Mouse (Mus musculus) lung, embryonic 14.5 days (tissue): ENCODE data around the gene Lrrc9. TPM values are rescaled to one million over a fixed set of nuclear protein-coding genes. Genes with fewer than 3 reads are reported as not detected.

ENCODE experiments used
- ATAC-seq: fragments of 200-750 bp; cut with Nextera tagmentation; 2 replicates; pipeline ENCODE4 v1.8.0; 2017; ENCODE audit warnings: mild to moderate bottlenecking, moderate TSS enrichment, moderate library complexity; ENCODE audit not compliant: insufficient read depth
- DNase-seq: peaks from one replicate; pipeline ENCODE4 v3.0.0-alpha.2; 2015
- H3K27ac ChIP-seq: fragments of 300-500 bp; sonication (generic); 2 replicates; pipeline ENCODE4 v1.5.1; 2014; ENCODE audit warnings: low read depth, mild to moderate bottlenecking, moderate library complexity
- H3K27me3 ChIP-seq: fragments of 300-500 bp; sonication (generic); 2 replicates; pipeline ENCODE4 v1.6.1; 2014; ENCODE audit warnings: low read length, control low read depth; ENCODE audit not compliant: insufficient read depth
- H3K36me3 ChIP-seq: fragments of 300-500 bp; sonication (generic); 2 replicates; pipeline ENCODE4 v1.6.1; 2014; ENCODE audit warnings: control low read depth; ENCODE audit not compliant: insufficient read depth
- H3K4me1 ChIP-seq: fragments of 300-500 bp; sonication (generic); 2 replicates; pipeline ENCODE4 v1.6.1; 2014; ENCODE audit warnings: antibody characterized with exemption, control low read depth; ENCODE audit not compliant: insufficient read depth
- H3K4me2 ChIP-seq: fragments of 300-500 bp; sonication (generic); 2 replicates; pipeline ENCODE4 v1.6.1; 2014; ENCODE audit warnings: mild to moderate bottlenecking
- H3K4me3 ChIP-seq: fragments of 300-500 bp; sonication (generic); 2 replicates; pipeline ENCODE4 v1.5.1; 2014; ENCODE audit warnings: low read depth, low read length
- H3K9ac ChIP-seq: fragments of 300-500 bp; sonication (generic); 2 replicates; pipeline ENCODE4 v1.6.1; 2014
- H3K9me3 ChIP-seq: fragments of 300-500 bp; sonication (generic); 2 replicates; pipeline ENCODE4 v1.6.1; 2016; ENCODE audit warnings: low read depth, low read length, control low read depth
- CTCF ChIP-seq: IDR thresholded peaks from 2 replicates; pipeline ENCODE4 v1.5.1; 2016; ENCODE audit warnings: antibody characterized with exemption, low read depth
- WGBS: fragments of 180-500 bp; shearing (Covaris S2); extraction: QIAGEN DNeasy Blood & Tissue Kit; methylation state at CpG from one replicate; pipeline ENCODE4 v1.1.7; 2014; 5-methylcytosine and 5-hydroxymethylcytosine counted together
- polyA plus RNA-seq: library from polyadenylated mRNA; unstranded; fragments of >200 nt; fragmentation: Nextera tagmentation; extraction: Ambion mirVana; gene quantifications from 2 replicates; pipeline ENCODE4 v1.2.1, GENCODE M21; 2014

Lrrc9 gene
- polyA plus RNA-seq, 1 experiment from 2014 or later: 0.29 TPM

DNA sequence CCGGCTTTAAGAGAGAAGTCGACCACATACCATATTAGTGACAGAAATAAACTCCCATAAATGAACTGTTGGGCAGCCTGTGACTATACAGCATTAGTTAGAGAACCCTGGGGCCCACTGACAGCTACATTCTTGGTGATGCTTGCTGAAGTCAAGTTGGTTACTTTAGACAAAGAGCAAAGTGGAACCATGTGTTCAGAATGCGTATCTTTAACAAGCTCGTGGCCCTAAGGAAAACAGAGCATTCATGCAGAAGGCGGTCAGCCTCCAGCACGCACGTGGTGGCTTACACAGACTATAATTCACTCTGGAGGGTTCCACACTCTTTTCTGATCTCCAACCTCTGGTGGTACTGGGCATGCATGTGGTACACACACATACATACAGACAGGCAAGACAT is 67.9 kb downstream of the Lrrc9 start:
- ATAC-seq (no peak), DNase-seq (no peak)
- Histone ChIP-seq H3K4me1 (no peaks in the 10 kb centered on the region), H3K36me3 (no peaks in the 10 kb centered on the region), H3K27me3 (no peaks in the 10 kb centered on the region), H3K27ac (no peak overlapping the region), H3K9ac (no peak overlapping the region), H3K4me3 (no peak overlapping the region), H3K9me3 (no peaks in the 10 kb centered on the region), H3K4me2 (no peak overlapping the region)
- no peak for TF ChIP-seq CTCF
- 78% methylated on average over 7 of the region's 7 CpGs for WGBS

DNA sequence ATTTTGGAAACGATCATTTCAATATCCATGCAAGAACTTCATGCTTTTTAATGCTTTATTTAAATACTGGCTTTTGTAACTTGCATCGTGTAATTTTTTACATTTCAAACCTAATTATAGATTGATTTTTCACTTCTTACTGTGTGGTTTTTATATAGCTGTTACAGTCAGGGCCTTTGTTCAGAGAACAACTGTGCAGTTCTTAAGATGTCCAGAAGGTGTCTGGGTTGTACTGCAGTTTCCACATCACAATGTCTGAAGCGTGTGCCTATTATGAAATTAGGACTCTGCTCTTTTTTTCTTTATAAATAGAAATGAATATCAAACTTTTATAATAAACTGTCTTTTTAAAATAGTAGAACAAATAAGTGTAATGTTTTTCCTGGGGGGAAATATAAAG is 73.8 kb downstream of the Lrrc9 start:
- Histone ChIP-seq H3K4me2 (no peak overlapping the region), H3K27me3 (no peaks in the 10 kb centered on the region), H3K4me1 (no peaks in the 10 kb centered on the region), H3K36me3 (no peaks in the 10 kb centered on the region), H3K9ac (no peak overlapping the region), H3K27ac (no peak overlapping the region), H3K4me3 (no peak overlapping the region), H3K9me3 (no peaks in the 10 kb centered on the region)
- ATAC-seq: no peak
- DNase-seq: peak; percentile 73
- TF ChIP-seq CTCF: peak; percentile 66
- 59% methylated on average over 3 of the region's 3 CpGs for WGBS

DNA sequence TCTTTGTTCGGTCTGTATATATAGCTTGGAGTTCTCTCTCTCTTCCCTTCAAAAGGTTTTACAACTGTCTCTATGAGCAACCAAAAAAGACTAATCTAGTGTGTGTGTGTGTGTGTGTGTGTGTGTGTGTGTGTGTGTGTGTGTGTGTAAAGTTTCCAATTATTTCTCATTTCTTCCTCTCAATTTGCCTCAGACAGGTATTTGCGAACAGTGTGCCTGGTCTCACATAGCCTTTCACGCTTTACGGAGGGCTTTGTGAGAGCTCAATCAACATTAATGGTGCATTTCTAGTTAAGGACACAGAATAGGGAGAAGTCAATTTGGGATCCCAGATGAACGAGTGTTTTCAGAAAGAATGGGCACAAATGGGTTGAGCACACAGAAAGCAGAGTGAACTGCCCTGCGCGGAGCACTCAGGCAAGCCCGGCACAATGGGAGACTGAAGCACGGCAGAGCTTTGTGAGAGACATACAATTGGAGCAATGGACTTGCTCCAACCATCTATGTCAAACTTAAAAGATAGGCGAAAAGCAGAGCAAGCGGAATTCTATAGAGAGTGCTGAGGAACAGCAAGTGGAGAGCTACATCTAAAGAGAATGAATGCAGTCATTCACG is 76.6 kb downstream of the Lrrc9 start:
- no peak for TF ChIP-seq CTCF
- DNase-seq (no peak), ATAC-seq (no peak)
- Histone ChIP-seq H3K27me3 (no peaks in the 10 kb centered on the region), H3K9me3 (no peaks in the 10 kb centered on the region), H3K4me1 (no peaks in the 10 kb centered on the region), H3K4me2 (no peak overlapping the region), H3K9ac (no peak overlapping the region), H3K27ac (no peak overlapping the region), H3K36me3 (no peaks in the 10 kb centered on the region), H3K4me3 (no peak overlapping the region)
- WGBS: 82% methylated on average over 12 of the region's 12 CpGs

DNA sequence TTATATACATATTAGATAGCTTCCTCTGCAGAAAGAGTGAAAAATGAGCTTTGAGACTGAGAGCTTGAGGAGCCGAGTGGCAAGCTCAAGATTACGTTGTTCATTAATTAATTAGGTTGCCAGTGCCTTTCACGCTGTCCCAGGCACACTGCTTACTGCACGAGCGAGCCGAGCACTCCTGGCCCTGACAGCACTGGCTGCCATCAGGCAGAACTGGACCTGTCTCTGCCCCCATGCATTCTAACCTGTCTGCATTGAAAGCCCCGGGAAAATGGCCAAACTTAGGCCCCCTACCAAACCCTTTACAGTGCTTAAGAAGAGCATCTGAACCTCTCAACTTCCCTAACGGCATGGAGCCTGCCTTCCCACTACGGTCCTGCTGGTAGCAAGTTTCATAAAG is 77.7 kb downstream of the Lrrc9 start:
- DNase-seq (no peak), ATAC-seq (no peak)
- 51% methylated on average over 9 of the region's 9 CpGs for WGBS
- Histone ChIP-seq H3K27ac (no peak overlapping the region), H3K4me2 (no peak overlapping the region), H3K9ac (no peak overlapping the region), H3K9me3 (no peaks in the 10 kb centered on the region), H3K4me3 (no peak overlapping the region), H3K27me3 (no peaks in the 10 kb centered on the region), H3K36me3 (no peaks in the 10 kb centered on the region), H3K4me1 (no peaks in the 10 kb centered on the region)
- no peak for TF ChIP-seq CTCF

DNA sequence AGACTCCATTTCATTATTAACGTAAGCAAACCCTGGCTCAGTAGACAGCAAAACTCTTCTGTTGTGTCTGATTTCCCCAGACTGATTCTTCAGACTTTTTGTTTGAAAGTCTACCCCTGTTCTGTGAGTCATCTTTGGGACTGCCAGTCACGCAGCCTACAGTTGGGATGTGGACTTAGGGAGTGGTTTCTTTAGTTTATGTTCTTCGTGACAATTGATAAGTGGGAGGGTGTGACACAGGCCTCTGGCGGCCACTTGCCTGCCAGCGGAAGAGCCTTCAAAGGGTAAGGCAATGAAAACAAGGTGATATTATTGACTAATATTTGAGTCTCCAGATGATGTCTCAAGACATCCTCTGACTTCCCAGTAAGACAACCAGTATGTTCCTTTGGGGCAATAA is 78.2 kb downstream of the Lrrc9 start:
- ATAC-seq: no peak
- H3K9me3 ChIP-seq: no peaks in the 10 kb centered on the region
- no peaks in the 10 kb centered on the region for H3K36me3 ChIP-seq
- no peak overlapping the region for H3K9ac ChIP-seq
- no peak for TF ChIP-seq CTCF
- H3K4me2 ChIP-seq: no peak overlapping the region
- DNase-seq: no peak
- no peaks in the 10 kb centered on the region for H3K27me3 ChIP-seq
- WGBS: 48% methylated on average over 5 of the region's 5 CpGs
- H3K4me1 ChIP-seq: no peaks in the 10 kb centered on the region
- H3K27ac ChIP-seq: no peak overlapping the region
- no peak overlapping the region for H3K4me3 ChIP-seq

DNA sequence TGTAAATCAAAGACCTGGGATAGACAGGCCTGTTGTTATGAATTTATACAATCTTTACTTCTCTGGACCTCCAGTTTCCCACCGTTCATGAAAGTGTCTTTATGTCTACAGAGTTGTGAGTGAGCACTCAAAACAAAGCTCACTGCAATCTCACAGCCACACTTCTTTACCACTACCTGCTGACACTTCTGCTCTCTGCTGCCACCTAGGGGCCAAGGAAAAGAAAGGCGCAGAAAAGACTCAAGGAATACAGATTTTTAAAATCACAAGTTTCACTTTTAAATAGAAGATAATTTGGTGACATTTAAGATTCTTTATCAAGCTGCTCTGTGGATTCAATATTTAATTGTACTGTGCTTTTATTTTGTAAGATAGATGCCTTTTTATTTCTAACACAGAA is 79.0 kb downstream of the Lrrc9 start:
- ATAC-seq (no peak), DNase-seq (peak; percentile 85)
- H3K36me3 ChIP-seq: no peaks in the 10 kb centered on the region
- no peaks in the 10 kb centered on the region for H3K27me3 ChIP-seq
- no peaks in the 10 kb centered on the region for H3K4me1 ChIP-seq
- H3K9me3 ChIP-seq: no peaks in the 10 kb centered on the region
- TF ChIP-seq CTCF: peak; percentile 89
- whole genome bisulfite sequencing: 2% methylated on average over 2 of the region's 2 CpGs
- no peak overlapping the region for H3K9ac ChIP-seq
- no peak overlapping the region for H3K4me2 ChIP-seq
- H3K27ac ChIP-seq: no peak overlapping the region
- H3K4me3 ChIP-seq: no peak overlapping the region

DNA sequence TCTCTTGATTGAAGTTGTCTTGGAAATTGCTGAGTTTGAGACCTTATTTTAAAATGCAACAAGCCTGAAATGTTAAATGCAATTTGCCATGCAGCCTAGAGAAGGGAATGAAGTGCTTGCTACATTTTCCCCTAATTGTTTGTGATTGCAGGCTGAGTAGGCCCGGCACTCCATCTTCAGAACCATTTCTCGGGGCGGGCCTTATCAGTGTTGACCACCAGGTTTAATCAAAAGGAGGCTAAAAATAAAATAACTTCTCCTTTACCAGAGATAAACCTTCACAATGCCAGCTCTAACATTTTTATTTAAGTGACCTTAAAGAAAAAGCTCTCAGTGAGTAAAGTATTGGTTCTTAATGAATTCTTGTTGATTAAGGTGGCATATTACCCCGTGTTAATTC is 83.9 kb downstream of the Lrrc9 start:
- no peaks in the 10 kb centered on the region for H3K4me1 ChIP-seq
- H3K36me3 ChIP-seq: no peaks in the 10 kb centered on the region
- H3K4me3 ChIP-seq: no peak overlapping the region
- H3K9ac ChIP-seq: no peak overlapping the region
- no peaks in the 10 kb centered on the region for H3K9me3 ChIP-seq
- H3K27me3 ChIP-seq: no peaks in the 10 kb centered on the region
- H3K27ac ChIP-seq: no peak overlapping the region
- no peak for DNase-seq
- no peak for ATAC-seq
- TF ChIP-seq CTCF: no peak
- 54% methylated on average over 4 of the region's 4 CpGs for WGBS
- H3K4me2 ChIP-seq: no peak overlapping the region

DNA sequence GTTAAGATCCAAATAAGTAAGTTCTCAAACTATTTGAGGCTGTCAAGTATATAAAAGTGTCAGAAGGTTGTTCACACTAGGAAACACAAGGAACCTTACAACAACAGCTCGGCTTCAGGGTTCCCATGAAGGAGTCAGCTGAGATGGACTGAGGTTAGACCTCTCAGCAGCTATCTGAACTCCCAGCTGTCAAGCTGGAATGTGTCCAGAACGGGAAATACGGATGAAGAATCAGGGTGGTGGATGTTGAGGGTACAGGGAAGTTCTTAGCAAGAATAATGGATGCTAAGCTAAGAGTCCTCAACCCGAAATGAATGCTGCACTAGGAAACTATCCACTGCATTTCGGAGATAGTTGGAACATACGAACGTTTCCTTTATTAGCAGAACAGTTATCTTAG is 90.6 kb downstream of the Lrrc9 start:
- Histone ChIP-seq H3K9me3 (no peaks in the 10 kb centered on the region), H3K4me3 (no peak overlapping the region), H3K9ac (no peak overlapping the region), H3K4me1 (no peaks in the 10 kb centered on the region), H3K4me2 (no peak overlapping the region), H3K36me3 (no peaks in the 10 kb centered on the region), H3K27me3 (no peaks in the 10 kb centered on the region), H3K27ac (no peak overlapping the region)
- WGBS: 55% methylated on average over 7 of the region's 7 CpGs
- DNase-seq (no peak), ATAC-seq (no peak)
- no peak for TF ChIP-seq CTCF
